Mouse (Mus musculus) MEL (cell line): ENCODE data around the gene Prdm12. TPM values are rescaled to one million over a fixed set of nuclear protein-coding genes. Genes with fewer than 3 reads are reported as not detected.
A peak's percentile ranks its signal among the peaks of the same experiment; 100 is the strongest.

Source experiments
- DNase-seq: peaks from one replicate; pipeline ENCODE4 v3.0.0; 2011; ENCODE audit warnings: low read depth, low spot score
- H3K27ac ChIP-seq: 2 replicates; pipeline ENCODE4 v1.5.1; 2012; ENCODE audit warnings: low read depth, mild to moderate bottlenecking, control low read depth, low read length, moderate library complexity; ENCODE audit not compliant: control insufficient read depth
- H3K27me3 ChIP-seq, 2 experiments: fragments of 150-350 bp in 1 of 2; sonication (generic) in 1 of 2; 2 replicates each; pipeline ENCODE4 v1.6.1; 2012; ENCODE audit warnings: low read length in 2 of 2, mild to moderate bottlenecking in 2 of 2, improper control_type of control experiment in 1 of 2, moderate library complexity in 1 of 2; ENCODE audit not compliant: insufficient read depth in 2 of 2, control insufficient read depth in 1 of 2
- H3K36me3 ChIP-seq, 2 experiments: 2 replicates each; pipeline ENCODE4 v1.6.1; 2012 to 2014; ENCODE audit warnings: low read length in 2 of 2, improper control_type of control experiment in 1 of 2, inconsistent platforms in 1 of 2, mild to moderate bottlenecking in 1 of 2; ENCODE audit not compliant: insufficient read depth in 2 of 2, control insufficient read depth in 1 of 2
- H3K4me1 ChIP-seq, 2 experiments: fragments of 150-350 bp in 1 of 2; sonication (generic) in 1 of 2; 2 replicates each; pipeline ENCODE4 v1.6.1; 2012; ENCODE audit warnings: low read length in 2 of 2, improper control_type of control experiment in 1 of 2, mild to moderate bottlenecking in 1 of 2; ENCODE audit not compliant: insufficient read depth in 2 of 2, control insufficient read depth in 1 of 2
- H3K4me3 ChIP-seq, 2 experiments: fragments of 150-350 bp in 1 of 2; sonication (generic) in 1 of 2; 2 replicates each; pipeline ENCODE4 v1.5.1; 2012; ENCODE audit warnings: low read depth in 2 of 2, low read length in 2 of 2, mild to moderate bottlenecking in 2 of 2, moderate library complexity in 2 of 2, control low read depth in 1 of 2, improper control_type of control experiment in 1 of 2; ENCODE audit not compliant: control insufficient read depth in 1 of 2, insufficient read depth in 1 of 2
- H3K79me2 ChIP-seq: 2 replicates; pipeline ENCODE4 v1.6.1; 2012; ENCODE audit warnings: mild to moderate bottlenecking, low read length, moderate library complexity; ENCODE audit not compliant: control insufficient read depth, poor library complexity, insufficient read depth
- H3K9ac ChIP-seq: 2 replicates; pipeline ENCODE4 v1.6.1; 2012; ENCODE audit warnings: low read depth, mild to moderate bottlenecking, control low read depth, low read length, moderate library complexity; ENCODE audit not compliant: control insufficient read depth, poor library complexity, severe bottlenecking
- H3K9me3 ChIP-seq: fragments of 150-350 bp; sonication (generic); replicated peaks from 2 replicates; pipeline ENCODE4 v1.6.1; 2012; ENCODE audit warnings: mild to moderate bottlenecking, low read length, improper control_type of control experiment, moderate library complexity; ENCODE audit not compliant: insufficient read depth
- BHLHE40 ChIP-seq: IDR thresholded peaks from 2 replicates; pipeline ENCODE4 v1.6.1; 2012; ENCODE audit warnings: low read depth, mild to moderate bottlenecking, inconsistent platforms, low read length, improper control_type of control experiment, borderline replicate concordance
- CTCF ChIP-seq, 3 experiments: IDR thresholded peaks in 2 of 3; conservative IDR thresholded peaks in 1 of 3; 2 replicates each; pipeline ENCODE4 v1.5.1; 2011 to 2012; ENCODE audit warnings: low read length in 3 of 3, low read depth in 2 of 3, mild to moderate bottlenecking in 2 of 3, improper control_type of control experiment in 1 of 3, inconsistent platforms in 1 of 3, mixed read lengths in 1 of 3, moderate library complexity in 1 of 3; ENCODE audit not compliant: control insufficient read depth in 1 of 3, insufficient read depth in 1 of 3, poor library complexity in 1 of 3, severe bottlenecking in 1 of 3
- ELF1 ChIP-seq: IDR thresholded peaks from 2 replicates; pipeline ENCODE4 v1.6.1; 2014; ENCODE audit warnings: low read depth, mild to moderate bottlenecking, inconsistent platforms, low read length, improper control_type of control experiment, moderate library complexity
- ETS1 ChIP-seq: IDR thresholded peaks from 2 replicates; pipeline ENCODE4 v1.6.1; 2012; ENCODE audit warnings: low read depth, mild to moderate bottlenecking, inconsistent platforms, low read length, improper control_type of control experiment, moderate library complexity
- GABPA ChIP-seq: IDR thresholded peaks from 2 replicates; pipeline ENCODE4 v1.6.1; 2012; ENCODE audit warnings: low read depth, mild to moderate bottlenecking, inconsistent platforms, low read length, improper control_type of control experiment, moderate library complexity
- KAT2A ChIP-seq: conservative IDR thresholded peaks from 2 replicates; pipeline ENCODE4 v1.6.1; 2012; ENCODE audit warnings: low read depth, low read length, improper control_type of control experiment, inconsistent platforms
- MEF2A ChIP-seq: IDR thresholded peaks from 2 replicates; pipeline ENCODE4 v1.6.1; 2014; ENCODE audit warnings: low read depth, mild to moderate bottlenecking, inconsistent platforms, low read length, improper control_type of control experiment; ENCODE audit not compliant: poor library complexity, insufficient replicate concordance, severe bottlenecking; ENCODE audit errors: extremely low read depth
- MXI1 ChIP-seq: IDR thresholded peaks from 2 replicates; pipeline ENCODE4 v1.6.1; 2011; ENCODE audit warnings: mild to moderate bottlenecking, low read depth, low read length, improper control_type of control experiment
- MYB ChIP-seq: IDR thresholded peaks from 2 replicates; pipeline ENCODE4 v1.6.1; 2011; ENCODE audit warnings: mild to moderate bottlenecking, low read depth, low read length, improper control_type of control experiment
- POLR2AphosphoS2 ChIP-seq: IDR thresholded peaks from 2 replicates; pipeline ENCODE4 v1.6.1; 2011; ENCODE audit warnings: low read length, improper control_type of control experiment
- POLR2AphosphoS5 ChIP-seq: IDR thresholded peaks from 2 replicates; pipeline ENCODE4 v1.6.1; 2012; ENCODE audit warnings: low read depth, borderline replicate concordance, mild to moderate bottlenecking, inconsistent platforms, low read length, moderate library complexity, mixed read lengths
- RCOR1 ChIP-seq: IDR thresholded peaks from 2 replicates; pipeline ENCODE4 v1.6.1; 2012; ENCODE audit warnings: low read depth, mild to moderate bottlenecking, inconsistent platforms, low read length, improper control_type of control experiment
- SMC3 ChIP-seq: IDR thresholded peaks from 2 replicates; pipeline ENCODE4 v1.6.1; 2011; ENCODE audit warnings: low read depth, low read length, improper control_type of control experiment
- TAL1 ChIP-seq: IDR thresholded peaks from 2 replicates; pipeline ENCODE4 v1.6.1; 2012; ENCODE audit warnings: mild to moderate bottlenecking, inconsistent platforms, low read length, moderate library complexity, mixed read lengths
- TCF12 ChIP-seq: IDR thresholded peaks from 2 replicates; pipeline ENCODE4 v1.6.1; 2014; ENCODE audit warnings: low read depth, mild to moderate bottlenecking, inconsistent platforms, low read length, improper control_type of control experiment, moderate library complexity
- ZKSCAN1 ChIP-seq: IDR thresholded peaks from 2 replicates; pipeline ENCODE4 v1.6.1; 2012; ENCODE audit warnings: low read depth, mild to moderate bottlenecking, inconsistent platforms, low read length, improper control_type of control experiment, moderate library complexity
- ZMIZ1 ChIP-seq: IDR thresholded peaks from 2 replicates; pipeline ENCODE4 v1.6.1; 2012; ENCODE audit warnings: low read depth, mild to moderate bottlenecking, inconsistent platforms, low read length, improper control_type of control experiment, moderate library complexity
- polyA plus RNA-seq, 2 experiments: library from polyadenylated mRNA; stranded (reverse) in 1 of 2; unstranded in 1 of 2; fragments of >175 nt in 1 of 2; fragments of >200 nt in 1 of 2; gene quantifications; 2 replicates each; pipeline versions ENCODE4 v1.2.1 to v1.2.4; 2012; ENCODE audit warnings: low replicate concordance in 2 of 2, low read depth in 1 of 2; ENCODE audit not compliant: insufficient read length in 2 of 2, insufficient read depth in 1 of 2, missing spikeins in 1 of 2
- total RNA-seq: library from RNA; depleted of rRNA; stranded (reverse); fragments of 300-350 nt; gene quantifications from 2 replicates; pipeline ENCODE4 v1.2.3, GENCODE M21; 2012

Gene Prdm12
- total and polyA plus RNA-seq, 3 experiments = not detected

- TF ChIP-seq ELF1 (no peak), KAT2A (no peak), CTCF (IDR thresholded peaks at IDR 0.05 in 2 of 3, conservative IDR thresholded peaks at IDR 0.05 in 1 of 3; ENCODE audit: control insufficient read depth in 1 of 3, insufficient read depth in 1 of 3, low read depth in 2 of 3, low read length in 3 of 3, poor library complexity in 1 of 3, severe bottlenecking in 1 of 3) (peak in 1 of 3 experiments; percentile 12; a peak in 2 of 6 replicates), MEF2A (no peak), POLR2AphosphoS5 (no peak), SMC3 (0 out of 2 replicates have a peak, but pooled peaks have one; percentile 7)
- Histone ChIP-seq H3K9me3 (no peaks in the 10 kb centered on the region), H3K27me3 (no peaks in the 10 kb centered on the region), H3K9ac (no peak overlapping the region), H3K36me3 (peaks cover 6 to 7% of the 10 kb centered on the region in 2 experiments), H3K4me1 (peaks cover 0 to 5% of the 10 kb centered on the region in 2 experiments; a peak in 2 of 4 replicates), H3K4me3 (no peak overlapping the region), H3K27ac (no peak overlapping the region), H3K79me2 (no peaks in the 10 kb centered on the region)
- DNase-seq = no peak
Measured at GRCm38 (mm10) chr2:31611400-31611799, 28.4 kb upstream of the Prdm12 start.

- H3K4me3 ChIP-seq = no peak overlapping the region
- no peaks in the 10 kb centered on the region for H3K27me3 ChIP-seq
- H3K4me1 ChIP-seq = peaks cover 0 to 3% of the 10 kb centered on the region in 2 experiments; a peak in 2 of 4 replicates
- no peak for DNase-seq
- no peaks in the 10 kb centered on the region for H3K79me2 ChIP-seq
- no peak overlapping the region for H3K9ac ChIP-seq
- TF ChIP-seq ETS1 (no peak), MXI1 (no peak), TCF12 (no peak), ZKSCAN1 (no peak), MYB (no peak), ZMIZ1 (no peak), TAL1 (no peak), POLR2AphosphoS2 (no peak), BHLHE40 (no peak), GABPA (no peak)
- TF ChIP-seq, all 39 proteins: peak for 0
- Histone ChIP-seq H3K9me3 (no peaks in the 10 kb centered on the region), H3K36me3 (peaks cover 2 to 7% of the 10 kb centered on the region in 2 experiments), H3K27ac (no peak overlapping the region)
Measured at GRCm38 (mm10) chr2:31612627-31613026, 27.2 kb upstream of the Prdm12 start.

- H3K4me3 ChIP-seq = no peak overlapping the region
- H3K9me3 ChIP-seq = no peaks in the 10 kb centered on the region
- H3K27me3 ChIP-seq = no peaks in the 10 kb centered on the region
- TF ChIP-seq RCOR1 = no peak
- no peaks in the 10 kb centered on the region for H3K4me1 ChIP-seq
- no peak for DNase-seq
- H3K27ac ChIP-seq = no peak overlapping the region
- no peak overlapping the region for H3K9ac ChIP-seq
- no peaks in the 10 kb centered on the region for H3K79me2 ChIP-seq
- peaks cover 0 to 6% of the 10 kb centered on the region in 2 experiments; a peak in 2 of 4 replicates for H3K36me3 ChIP-seq
Measured at GRCm38 (mm10) chr2:31613781-31614180, 26.1 kb upstream of the Prdm12 start.
